Mouse (Mus musculus) small intestine, adult 2 months (tissue): ENCODE measurements at regions not wholly inside any gene's neighbourhood (a gene's known extent, or its start where the extent isn't known, plus 50 kb on each side); places are given as distances from the start of the nearest gene placed in this dataset.

Experiments
- CTCF ChIP-seq: fragments of 200-500 bp; IDR thresholded peaks from 2 replicates; pipeline ENCODE4 v1.5.1; 2012; ENCODE audit warnings: low read depth, mild to moderate bottlenecking, control low read depth, inconsistent platforms, low read length, moderate library complexity, mixed read lengths; ENCODE audit not compliant: insufficient replicate concordance, insufficient read length; ENCODE audit errors: extremely low read depth
- POLR2A ChIP-seq: fragments of 200-500 bp; IDR thresholded peaks from 2 replicates; pipeline ENCODE4 v1.6.1; 2012; ENCODE audit warnings: low read depth, mild to moderate bottlenecking, control low read depth, inconsistent platforms, low read length, moderate library complexity

GRCm38 (mm10) chr5:96905572-96906271 lies 91.8 kb upstream of the Bmp2k start:
- TF ChIP-seq CTCF (no peak), POLR2A (no peak)
